Mouse (Mus musculus) heart, adult 9 months (tissue): ENCODE data around the gene Ring1.

Experiments
- DNase-seq, 2 experiments: peaks; one replicate each; pipeline ENCODE4 v3.0.0; 2022; ENCODE audit warnings: low spot score in 2 of 2

Gene Ring1

DNA sequence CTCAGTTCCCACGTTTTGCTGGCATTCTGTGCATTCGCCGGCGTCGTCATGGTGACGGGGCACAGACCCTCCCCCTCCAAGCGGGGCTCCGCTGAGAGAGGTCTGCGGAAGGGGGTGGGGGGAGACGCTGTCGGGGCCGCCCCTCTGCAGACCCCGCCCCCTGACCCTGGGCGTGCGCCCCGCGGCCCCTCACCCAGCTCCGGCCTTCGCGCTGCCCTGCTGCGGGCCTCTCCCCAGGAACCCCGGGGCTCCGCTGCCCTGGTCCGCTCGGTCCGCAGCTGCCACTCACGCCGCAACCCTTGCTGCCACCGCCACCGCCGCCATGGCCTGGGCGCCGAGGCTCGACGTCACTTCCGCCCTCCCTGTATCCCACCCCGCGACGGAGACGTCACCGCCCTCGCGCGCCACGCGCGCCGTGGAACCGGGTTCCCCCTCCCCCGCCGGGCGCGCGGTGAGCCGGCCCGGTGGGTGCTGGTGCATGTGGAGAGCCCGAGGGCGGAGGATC, at the start of gene Ring1:
Ring1 (minus strand) TSS at position 364 of the 505 bp plus-strand sequence.
- DNase-seq = peak; percentile 88 to 90

DNA sequence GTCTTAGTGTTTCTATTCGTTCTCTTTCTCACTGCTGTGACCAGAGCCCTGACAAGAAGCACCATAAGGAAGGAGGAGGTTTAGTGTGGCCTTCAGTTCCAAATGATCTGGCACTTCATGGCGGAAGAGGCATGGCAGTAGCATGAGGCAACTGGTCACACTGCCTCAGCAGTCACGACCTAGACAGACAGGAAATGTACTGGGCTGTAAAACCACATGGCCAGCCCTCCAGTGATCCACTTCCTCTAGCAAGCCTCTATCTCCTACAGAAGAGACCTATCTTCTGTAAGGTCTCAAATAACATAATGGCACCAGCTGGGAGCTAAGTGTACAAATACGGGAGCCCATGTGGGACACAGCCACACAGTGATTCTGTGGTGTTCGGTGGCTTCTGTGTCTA, 47.6 kb upstream of the Ring1 start:
- no peak for DNase-seq

DNA sequence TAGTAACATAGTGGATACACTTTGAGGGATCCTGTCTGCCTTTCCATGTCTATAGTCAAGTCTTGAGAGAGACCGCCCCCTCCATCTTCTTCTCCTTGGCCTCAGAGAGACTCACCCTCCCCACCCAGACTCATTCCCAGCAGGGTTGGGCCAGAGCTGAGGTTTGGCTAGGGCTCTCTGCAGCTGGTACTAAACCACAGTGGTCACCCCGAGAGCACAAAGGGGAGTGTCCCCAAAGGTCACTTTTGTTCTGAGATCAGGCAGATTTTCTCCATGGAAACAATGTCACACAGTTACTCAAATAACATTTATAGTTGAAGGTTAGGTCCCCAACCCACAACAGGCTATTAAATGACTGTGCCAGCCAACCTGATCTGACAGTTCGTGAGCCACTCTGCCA, 44.4 kb upstream of the Ring1 start:
- DNase-seq = no peak

DNA sequence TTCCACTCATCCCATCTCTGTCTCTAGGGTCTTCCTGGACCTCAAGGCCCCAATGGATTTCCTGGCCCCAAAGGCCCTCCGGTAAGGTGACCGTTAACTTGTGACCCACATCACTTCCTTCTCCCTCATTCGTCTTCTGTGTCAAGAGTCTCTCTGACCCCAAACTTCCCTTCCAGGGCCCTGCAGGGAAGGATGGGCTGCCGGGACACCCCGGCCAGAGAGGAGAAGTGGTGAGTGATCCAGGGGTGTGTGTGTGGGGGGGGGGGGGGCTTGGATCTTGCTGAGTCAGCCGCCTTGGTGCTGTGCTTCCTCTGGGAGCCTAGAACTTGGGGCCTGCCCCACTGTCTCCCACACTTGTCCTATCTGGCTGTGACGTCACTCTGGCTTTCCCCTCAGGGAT, 32.7 kb upstream of the Ring1 start:
- no peak for DNase-seq

DNA sequence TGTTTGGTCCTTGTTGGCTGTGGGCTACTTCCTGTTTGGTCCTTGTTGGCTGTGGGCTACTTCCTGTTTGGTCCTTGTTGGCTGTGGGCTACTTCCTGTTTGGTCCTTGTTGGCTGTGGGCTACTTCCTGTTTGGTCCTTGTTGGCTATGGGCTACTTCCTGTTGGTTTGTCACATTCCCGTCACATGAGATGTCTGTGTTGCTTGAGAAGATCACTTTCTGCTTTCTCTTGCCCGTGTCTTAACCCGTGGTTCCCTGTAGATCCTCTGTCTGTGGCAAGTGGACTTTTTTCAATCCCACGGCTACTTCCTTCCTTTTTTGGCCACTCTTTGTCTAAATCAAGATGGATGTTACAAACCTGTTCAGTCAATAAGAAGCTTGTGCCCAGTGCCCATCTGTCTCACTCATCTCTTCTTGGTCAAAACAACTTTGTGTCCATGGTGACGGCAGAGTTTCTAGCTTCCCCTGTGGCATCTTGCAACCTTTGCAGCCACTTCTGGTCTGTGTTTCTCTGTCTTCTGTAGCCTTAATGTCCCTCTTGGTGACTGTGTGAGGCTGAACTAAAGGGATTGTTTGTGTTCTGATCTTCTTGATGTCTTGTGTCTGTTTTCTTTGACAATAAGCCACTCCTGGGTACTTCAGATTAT, 23.0 kb upstream of the Ring1 start:
- no peak for DNase-seq

DNA sequence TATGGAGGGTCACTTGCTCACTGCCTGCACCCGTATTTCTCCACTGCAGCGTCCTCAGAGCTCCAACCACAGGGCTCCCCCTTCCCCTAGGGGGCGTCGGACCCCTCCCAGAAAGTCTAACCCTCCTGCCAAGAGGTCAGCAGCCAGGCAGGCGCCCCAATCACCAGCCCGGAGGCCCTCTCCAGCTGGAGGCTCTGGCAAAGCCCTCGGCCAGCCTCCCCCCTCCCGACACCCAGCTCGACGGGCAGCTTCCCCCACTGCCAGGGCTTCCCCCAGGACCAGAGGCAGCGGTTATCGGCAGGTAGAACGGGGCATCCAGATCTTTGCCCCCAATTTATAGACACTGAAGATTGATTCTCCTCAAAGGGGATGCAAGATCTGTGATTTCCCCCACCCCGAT, 21.5 kb upstream of the Ring1 start:
- DNase-seq = no peak

DNA sequence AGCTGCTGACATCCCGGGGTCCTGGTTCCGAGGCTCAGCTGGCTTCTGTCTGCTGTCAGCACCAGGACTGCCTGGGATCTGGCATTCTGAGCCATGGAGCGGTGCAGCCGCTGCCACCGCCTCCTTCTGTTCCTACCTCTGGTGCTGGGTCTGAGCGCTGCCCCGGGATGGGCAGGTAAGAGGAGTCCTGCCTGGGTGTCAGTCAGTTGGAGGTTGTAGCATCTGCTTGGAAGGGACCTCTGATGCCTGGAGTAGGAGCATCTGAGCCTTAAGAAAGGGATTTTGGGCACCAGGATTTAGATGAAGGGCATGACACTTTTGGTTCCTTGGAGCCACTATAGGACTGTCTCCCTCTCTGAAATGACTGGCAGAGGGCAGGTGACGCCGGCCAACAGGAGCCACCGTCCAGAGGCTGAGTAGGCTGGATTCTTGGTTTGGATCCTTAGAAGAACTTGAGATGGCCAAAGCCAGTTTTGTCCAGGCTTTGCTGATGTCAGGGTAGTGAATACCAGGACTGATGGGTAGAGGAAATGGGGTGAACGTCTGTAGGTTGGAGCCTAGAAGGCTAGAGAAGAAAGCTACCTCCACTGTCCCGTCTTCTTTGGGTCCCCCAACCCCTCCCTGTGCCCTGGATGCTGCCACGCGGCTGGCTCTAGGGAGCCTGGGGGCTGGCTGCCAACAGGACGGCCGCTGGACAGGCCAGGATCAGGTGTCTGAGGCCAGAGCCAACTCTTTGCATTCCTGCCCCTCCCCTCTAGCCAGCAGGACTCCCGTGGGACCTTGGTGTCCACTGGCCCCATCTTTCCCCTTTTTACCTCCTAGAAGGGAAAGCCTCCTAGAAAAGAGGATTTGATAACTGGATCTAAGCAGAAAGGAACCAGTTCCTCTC, 15.3 kb upstream of the Ring1 start:
- peak; percentile 54 to 62 for DNase-seq

DNA sequence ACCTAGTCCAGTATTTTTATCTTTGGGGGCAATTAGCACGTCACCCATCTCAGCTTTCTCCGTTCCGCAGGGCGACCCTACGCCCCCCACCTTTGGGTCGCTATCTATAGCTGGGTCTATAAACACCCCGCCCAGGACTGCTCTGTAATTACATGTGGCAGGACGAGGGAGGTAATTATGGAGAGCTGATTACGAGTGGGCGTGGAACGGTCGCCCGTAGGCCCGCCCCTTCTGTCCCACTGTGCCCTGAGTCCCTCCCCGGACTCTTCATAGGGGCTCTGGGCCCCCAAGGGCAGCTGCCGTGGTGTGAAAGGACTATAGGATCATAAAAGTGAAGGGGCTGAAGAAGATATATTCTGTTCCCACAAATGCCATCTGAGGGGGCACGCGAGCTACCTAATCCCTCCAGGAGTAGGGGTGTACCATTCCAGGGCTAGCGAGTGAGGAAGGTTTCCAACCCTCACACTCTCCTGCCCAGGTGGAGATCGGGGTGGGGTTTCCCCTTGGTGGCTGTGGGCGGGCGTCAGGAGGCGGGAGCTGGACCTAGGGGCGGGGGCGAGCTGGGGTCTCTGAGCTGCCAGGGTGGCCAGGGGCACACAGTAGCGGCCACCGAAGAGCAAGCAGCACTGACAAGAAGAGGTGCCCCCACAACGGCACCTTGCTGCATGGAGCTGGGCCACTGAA, 14.5 kb upstream of the Ring1 start, which contains the start of gene Col11a2:
Col11a2 (plus strand) TSS at position 560 of the 684 bp plus-strand sequence.
- no peak for DNase-seq

DNA sequence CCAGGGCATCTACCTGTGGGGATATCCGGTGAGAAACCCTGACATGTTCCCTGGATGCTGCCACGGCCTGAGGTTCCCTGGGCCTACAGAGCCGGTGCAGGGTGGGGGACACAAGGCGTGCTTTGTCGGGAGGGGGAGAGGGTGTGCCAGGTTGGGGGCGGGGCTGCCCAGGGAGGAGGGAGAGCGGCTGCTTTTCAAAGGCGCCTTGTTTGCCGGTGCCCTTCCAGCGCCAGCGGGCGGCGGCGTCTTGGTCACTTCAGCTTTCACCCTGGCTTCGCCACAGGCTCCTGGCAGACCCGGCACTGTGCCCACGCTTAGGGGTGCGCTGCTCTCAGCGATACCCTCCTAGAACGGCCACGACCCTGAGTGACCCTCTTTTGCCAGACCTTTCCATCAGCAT, 14.0 kb upstream of the Ring1 start:
- DNase-seq = no peak

DNA sequence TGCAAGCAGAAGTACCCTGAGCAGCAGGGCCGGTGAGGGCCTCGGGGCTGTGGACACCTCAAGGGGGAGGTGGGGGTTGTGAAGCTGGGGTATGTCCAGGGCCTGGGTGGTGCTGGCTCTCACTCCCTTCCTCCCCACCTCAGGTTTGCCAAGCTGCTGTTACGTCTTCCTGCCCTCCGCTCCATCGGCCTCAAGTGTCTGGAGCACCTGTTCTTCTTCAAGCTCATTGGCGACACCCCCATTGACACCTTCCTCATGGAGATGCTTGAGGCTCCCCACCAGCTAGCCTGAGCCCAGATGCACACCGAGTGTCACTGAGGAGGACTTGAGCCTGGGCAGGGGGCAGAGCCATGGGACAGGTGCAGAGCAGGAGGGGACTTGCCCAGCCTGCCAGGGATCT, 12.8 kb upstream of the Ring1 start:
- DNase-seq = no peak

DNA sequence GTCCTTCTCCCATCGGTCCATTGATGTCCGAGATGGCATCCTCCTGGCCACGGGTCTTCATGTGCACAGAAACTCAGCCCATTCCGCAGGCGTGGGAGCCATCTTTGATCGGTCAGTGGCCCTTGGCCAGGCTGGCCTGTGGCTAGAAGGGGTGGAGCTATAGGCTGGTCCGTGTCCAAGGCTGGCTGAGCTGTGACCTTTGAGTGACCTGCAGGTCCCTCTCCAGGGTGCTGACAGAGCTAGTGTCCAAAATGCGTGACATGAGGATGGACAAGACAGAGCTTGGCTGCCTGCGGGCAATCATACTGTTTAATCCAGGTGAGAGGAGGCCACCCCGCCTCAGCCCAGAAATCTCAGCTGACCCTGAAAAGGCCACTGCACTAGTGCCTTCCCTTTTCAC, 12.2 kb upstream of the Ring1 start:
- DNase-seq = peak in 1 of 2 experiments; percentile 14

DNA sequence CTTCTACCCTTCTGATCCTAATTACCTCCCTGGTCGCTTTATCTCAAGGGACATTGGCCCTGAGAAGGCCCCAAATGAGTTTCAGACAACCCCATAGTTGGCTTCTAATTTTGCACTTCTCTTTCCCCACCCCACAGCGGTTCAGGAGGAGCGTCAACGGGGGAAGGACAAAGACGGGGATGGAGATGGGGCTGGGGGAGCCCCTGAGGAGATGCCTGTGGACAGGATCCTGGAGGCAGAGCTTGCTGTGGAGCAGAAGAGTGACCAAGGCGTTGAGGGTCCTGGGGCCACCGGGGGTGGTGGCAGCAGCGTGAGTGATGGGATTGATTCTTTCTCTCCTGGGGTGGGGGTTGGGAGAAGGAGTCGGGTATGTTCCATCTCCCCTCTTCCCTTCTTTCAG, 11.0 kb upstream of the Ring1 start:
- DNase-seq = no peak

DNA sequence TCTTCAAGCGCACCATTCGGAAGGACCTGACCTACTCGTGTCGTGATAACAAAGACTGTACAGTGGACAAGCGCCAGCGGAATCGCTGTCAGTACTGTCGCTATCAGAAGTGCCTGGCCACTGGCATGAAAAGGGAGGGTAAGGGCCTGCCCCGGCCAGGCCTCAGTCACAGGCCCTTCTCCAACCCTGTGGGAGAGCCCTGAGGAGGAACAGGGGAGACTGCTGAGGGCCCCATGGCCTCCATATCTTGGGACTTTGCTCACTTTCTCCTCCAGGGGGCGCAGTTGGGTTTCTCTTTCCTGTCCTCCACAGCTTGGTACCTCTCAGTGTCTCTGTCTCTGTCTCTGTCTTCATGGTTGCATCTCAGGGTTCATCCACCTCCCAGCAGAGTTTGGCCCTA, 9.6 kb upstream of the Ring1 start:
- DNase-seq = peak; percentile 71 to 76

DNA sequence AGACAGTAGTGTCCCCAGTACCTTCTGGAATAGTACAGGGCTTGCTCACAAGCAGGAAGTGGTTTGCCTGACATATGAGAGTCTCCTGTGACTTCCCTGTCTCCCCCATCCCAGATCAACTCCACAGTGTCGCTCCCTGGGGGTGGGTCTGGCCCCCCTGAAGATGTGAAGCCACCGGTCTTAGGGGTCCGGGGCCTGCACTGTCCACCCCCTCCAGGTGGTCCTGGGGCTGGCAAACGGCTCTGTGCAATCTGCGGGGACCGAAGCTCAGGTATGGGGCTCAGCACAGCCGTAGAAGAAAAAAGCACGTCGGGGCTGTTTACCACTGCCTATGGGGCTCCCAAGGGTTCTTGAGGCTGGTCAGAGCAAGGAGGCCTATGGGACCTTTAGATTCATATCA, 9.0 kb upstream of the Ring1 start:
- DNase-seq = no peak

DNA sequence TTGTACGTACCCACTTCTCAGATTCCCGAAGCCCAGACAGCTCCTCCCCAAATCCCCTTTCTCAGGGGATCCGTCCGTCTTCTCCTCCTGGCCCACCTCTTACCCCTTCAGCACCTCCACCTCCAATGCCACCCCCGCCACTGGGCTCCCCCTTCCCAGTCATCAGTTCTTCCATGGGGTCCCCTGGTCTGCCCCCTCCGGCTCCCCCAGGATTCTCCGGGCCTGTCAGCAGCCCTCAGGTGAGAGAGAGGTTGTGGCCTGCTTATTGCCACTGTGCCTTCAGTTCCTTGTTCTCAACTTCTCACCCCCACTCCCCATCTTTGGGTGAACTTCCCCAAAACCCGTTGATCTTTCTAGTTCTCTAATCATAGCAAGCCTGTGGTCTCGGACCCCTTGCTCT, 8.3 kb upstream of the Ring1 start:
- peak; percentile 12 to 37 for DNase-seq

DNA sequence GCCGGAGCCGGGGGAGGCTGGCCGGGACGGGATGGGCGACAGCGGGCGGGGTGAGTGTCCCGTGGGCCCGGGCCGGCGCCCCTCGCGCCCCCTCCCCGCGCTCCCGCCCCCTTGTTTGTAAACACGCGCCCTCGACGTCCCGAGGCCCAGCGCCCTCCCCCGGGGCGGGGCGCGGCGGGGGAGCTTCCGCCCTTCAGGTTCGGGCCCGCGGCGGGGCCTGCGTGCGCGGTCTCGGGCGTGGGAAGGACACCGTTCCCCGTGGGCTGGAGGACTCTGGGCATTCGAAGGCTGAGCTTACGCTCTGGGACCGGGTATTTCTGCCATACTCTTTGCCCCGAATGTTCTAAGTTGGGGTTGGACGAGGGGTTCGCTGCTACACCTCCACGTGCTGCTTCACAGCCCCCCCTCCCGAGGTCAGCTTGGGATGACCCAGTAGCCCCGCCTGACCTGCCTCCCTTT, 7.7 kb upstream of the Ring1 start:
- DNase-seq = peak; percentile 63 to 65

DNA sequence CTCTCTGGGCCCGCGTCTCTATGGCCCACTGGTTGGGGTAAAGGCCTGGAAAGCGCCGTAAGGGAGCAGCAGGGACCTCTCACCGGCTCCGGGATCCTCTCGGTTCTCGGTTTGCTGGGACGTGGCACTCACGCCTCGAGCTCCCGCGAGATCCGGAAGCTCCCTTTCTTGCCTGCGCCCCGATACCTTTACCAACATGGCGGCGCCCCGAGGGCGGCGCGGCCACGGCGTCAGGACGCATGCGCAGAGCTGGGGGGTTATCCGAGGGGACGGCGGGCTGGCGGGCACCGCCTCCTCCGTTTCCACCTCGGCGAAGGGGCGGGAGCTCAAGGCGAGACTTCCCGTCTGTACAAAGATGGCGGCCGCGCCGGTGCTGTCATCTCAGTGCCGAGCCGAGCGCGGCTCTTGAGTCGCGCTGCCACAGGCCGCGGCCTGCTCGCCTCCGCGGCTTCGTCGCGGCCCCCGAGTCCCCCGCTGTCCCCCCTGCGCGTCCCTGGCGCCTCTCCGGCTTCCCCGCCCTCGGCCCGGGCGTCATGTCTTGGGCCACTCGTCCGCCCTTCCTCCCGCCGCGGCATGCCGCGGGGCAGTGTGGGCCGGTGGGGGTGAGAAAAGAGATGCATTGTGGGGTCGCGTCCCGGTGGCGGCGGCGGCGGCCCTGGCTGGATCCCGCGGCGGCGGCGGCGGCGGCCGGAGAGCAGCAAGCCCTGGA, 7.1 kb upstream of the Ring1 start, which contains the start of the genes Slc39a7 and Rxrb:
Slc39a7 (minus strand) TSS at position 218 of the 709 bp plus-strand sequence.
Rxrb (plus strand) TSS at position 348 of the 709 bp plus-strand sequence.
- peak; percentile 97 to 98 for DNase-seq

DNA sequence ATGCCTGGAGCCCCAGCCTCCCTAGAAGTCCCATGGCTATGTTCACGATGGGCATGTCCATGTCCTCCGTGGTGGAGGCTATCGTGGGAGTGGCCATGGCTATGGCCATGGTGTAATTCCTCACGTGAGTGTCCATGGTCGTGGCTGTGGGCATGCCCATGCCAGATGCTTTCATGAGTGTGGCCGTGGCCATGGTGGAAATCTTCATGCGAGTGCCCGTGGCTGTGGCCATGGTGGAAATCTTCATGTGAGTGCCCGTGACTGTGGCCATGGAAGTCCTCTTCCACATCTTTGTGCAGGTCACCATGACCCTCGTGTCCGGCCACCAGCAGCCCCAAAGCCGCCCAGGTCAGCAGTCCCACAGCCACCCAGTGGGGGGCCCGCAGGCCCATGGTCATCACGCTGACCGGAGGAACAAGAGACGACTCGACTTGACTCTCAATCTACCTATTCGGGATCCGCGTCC, 6.4 kb upstream of the Ring1 start:
- DNase-seq = no peak

DNA sequence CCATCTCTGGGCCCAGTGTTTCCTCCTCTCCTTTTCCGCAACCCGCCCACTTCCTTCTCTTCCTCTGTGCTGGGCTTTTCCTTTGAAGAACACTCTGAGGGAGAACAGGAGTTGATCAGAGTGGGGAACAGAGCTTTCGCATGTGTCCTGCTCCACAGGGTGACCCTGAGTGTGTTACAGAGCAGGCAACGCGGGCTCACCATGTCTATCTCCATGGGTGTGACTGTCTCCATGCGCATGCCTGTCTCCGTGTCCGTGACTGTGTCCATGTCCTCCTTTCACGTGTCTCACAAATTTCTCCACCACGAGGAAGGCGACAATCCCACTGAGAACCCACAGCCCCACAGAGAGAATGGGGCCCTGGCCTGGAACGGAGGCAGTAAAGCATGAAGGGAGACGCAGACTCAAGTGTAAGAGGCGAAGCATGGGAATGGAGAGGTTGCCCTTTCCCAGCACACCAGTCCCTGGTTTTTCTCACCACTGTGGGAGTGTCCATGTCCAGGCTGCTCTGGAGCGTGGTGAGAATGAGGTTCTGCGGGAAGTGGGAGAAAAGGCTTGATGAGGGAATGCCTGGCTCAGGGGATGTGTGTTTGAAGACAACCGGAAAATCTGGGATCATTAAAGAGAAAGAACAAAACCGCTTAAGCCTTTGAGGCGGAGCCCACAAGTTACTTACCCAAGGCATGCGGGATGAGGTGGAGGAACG, 5.6 kb upstream of the Ring1 start:
- no peak for DNase-seq

DNA sequence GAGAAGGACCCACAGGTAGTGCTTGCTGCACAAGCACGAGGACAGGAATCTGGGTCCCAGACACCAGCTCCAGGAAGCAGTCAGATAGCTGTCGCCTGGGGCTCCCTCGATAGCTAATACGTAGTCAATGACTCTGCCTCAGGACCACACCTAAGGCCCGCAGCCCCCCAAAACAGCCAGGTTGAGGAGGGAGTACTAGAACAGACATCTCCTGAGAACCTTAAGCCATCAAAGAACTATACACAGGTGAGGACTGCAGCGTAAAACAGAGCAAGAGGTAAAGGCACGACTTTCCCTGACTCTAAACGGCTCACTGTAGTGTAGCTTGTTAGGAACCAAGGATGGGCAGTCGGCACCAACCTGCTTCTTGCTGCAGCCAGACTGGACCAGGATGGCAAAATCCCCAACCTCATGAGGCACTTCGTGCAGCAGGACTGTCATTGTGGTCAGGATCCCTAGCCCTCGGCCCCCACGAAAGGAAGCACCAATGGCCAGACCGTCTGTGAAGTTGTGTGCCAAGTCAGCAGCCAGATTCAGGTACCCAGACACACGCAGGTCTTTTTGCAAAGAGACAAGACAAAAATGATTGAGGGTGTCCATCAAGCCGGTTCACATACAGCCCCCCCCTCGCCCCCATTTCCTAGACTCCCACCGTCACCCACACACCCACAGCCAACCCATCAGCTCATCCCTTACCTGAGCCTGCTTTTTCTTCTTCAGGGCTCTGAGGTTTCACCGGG, 4.8 kb upstream of the Ring1 start:
- no peak for DNase-seq
